Mouse (Mus musculus) brain, embryonic 14.5 days (tissue): ENCODE measurements around the gene Prrc2b. TPM values are rescaled to one million over a fixed set of nuclear protein-coding genes. Genes with fewer than 3 reads are reported as not detected.
A peak's percentile ranks its signal among the peaks of the same experiment; 100 is the strongest.

ENCODE experiments used
- DNase-seq: peaks from one replicate; pipeline ENCODE4 v3.0.0-alpha.2; 2011; ENCODE audit warnings: low read depth
- CTCF ChIP-seq: fragments of 200-500 bp; IDR thresholded peaks from 2 replicates; pipeline ENCODE4 v1.5.1; 2012; ENCODE audit warnings: inconsistent platforms, mild to moderate bottlenecking, moderate library complexity, borderline replicate concordance; ENCODE audit not compliant: insufficient read depth, insufficient read length; ENCODE audit errors: extremely low read depth
- POLR2A ChIP-seq: fragments of 200-500 bp; IDR thresholded peaks from 2 replicates; pipeline ENCODE4 v1.6.1; 2012; ENCODE audit warnings: mild to moderate bottlenecking, inconsistent platforms, borderline replicate concordance; ENCODE audit not compliant: poor library complexity, insufficient read depth, insufficient read length, severe bottlenecking; ENCODE audit errors: extremely low read depth
- polyA plus RNA-seq: library from polyadenylated mRNA; depleted of rRNA; stranded (reverse); fragments of >200 nt; gene quantifications from 2 replicates; pipeline ENCODE4 v1.2.3, GENCODE M21; 2012; rRNA removed

Gene Prrc2b
- polyA plus RNA-seq, 1 experiment: 171 TPM

GRCm38 (mm10) chr2:32259657-32260417 is 109.0 kb downstream of the Prrc2b start, which contains the start of gene Uck1:
Gene Uck1 (minus strand): TSS chr2:32260159.
- DNase-seq: peak; percentile 93
- TF ChIP-seq CTCF (no peak), POLR2A (peak; percentile 52; the same call in 1 of the 2 replicates)

- peak; percentile 34 for DNase-seq
- peak; percentile 38; the same call in 1 of the 2 replicates for TF ChIP-seq CTCF
- no peak for TF ChIP-seq POLR2A
Measured at GRCm38 (mm10) chr2:32260635-32261034, 109.8 kb downstream of the Prrc2b start.

- TF ChIP-seq CTCF: no peak
- no peak for TF ChIP-seq POLR2A
- no peak for DNase-seq
Measured at GRCm38 (mm10) chr2:32275823-32276222, 124.9 kb downstream of the Prrc2b start.

GRCm38 (mm10) chr2:32282289-32282688 is 131.4 kb downstream of the Prrc2b start:
- DNase-seq: no peak
- TF ChIP-seq POLR2A (no peak), CTCF (no peak)

- DNase-seq: peak; percentile 36
- peak; percentile 62; the same call in 1 of the 2 replicates for TF ChIP-seq CTCF
- TF ChIP-seq POLR2A: no peak
Measured at GRCm38 (mm10) chr2:32282727-32283126, 131.8 kb downstream of the Prrc2b start.

- TF ChIP-seq POLR2A (no peak), CTCF (no peak)
Measured at GRCm38 (mm10) chr2:32283986-32284385, 133.1 kb downstream of the Prrc2b start.

More at GRCm38 (mm10) chr2:32283986-32284385, 133.1 kb downstream of the Prrc2b start:
- no peak for DNase-seq

Other genes with a start within 250 kb of the Prrc2b start
- 31.2 and 40.1 TPM in 2 replicates for gene Aif1l, start 200.9 kb upstream of the Prrc2b start, polyA plus RNA-seq
- gene Nup214, start 176.6 kb upstream of the Prrc2b start, polyA plus RNA-seq: 34.8 and 42.1 TPM in 2 replicates
- 0.33 and 0.86 TPM in 2 replicates for gene Fam78a, start 66.2 kb upstream of the Prrc2b start, polyA plus RNA-seq
- 20.5 and 21.1 TPM in 2 replicates for gene Plpp7, start 55.6 kb upstream of the Prrc2b start, polyA plus RNA-seq
- 46.4 and 48.7 TPM in 2 replicates for gene Pomt1, start 85.5 kb downstream of the Prrc2b start, polyA plus RNA-seq
- 70.7 and 82.4 TPM in 2 replicates for gene Uck1, start 109.1 kb downstream of the Prrc2b start, polyA plus RNA-seq
- 42.9 and 54.6 TPM in 2 replicates for gene Golga2, start 136.3 kb downstream of the Prrc2b start, polyA plus RNA-seq
- 296 and 327 TPM in 2 replicates for gene Swi5, start 137.0 kb downstream of the Prrc2b start, polyA plus RNA-seq
- gene Ciz1, start 201.2 kb downstream of the Prrc2b start, polyA plus RNA-seq: 225 and 268 TPM in 2 replicates
- gene Dnm1, start 202.3 kb downstream of the Prrc2b start, polyA plus RNA-seq: 189 and 292 TPM in 2 replicates
- 101 and 114 TPM in 2 replicates for gene 1110008P14Rik, start 230.9 kb downstream of the Prrc2b start, polyA plus RNA-seq
- 0.40 and 0.77 TPM in 2 replicates for gene Lcn2, start 237.2 kb downstream of the Prrc2b start, polyA plus RNA-seq
- gene Ptges2, start 244.8 kb downstream of the Prrc2b start, polyA plus RNA-seq: 48.9 and 51.3 TPM in 2 replicates